Mouse (Mus musculus) kidney, postnatal 4 days (tissue): ENCODE measurements at regions not wholly inside any gene's neighbourhood (a gene's known extent, or its start where the extent isn't known, plus 50 kb on each side); places are given as distances from the start of the nearest gene placed in this dataset.

Experiments used
- DNase-seq, 2 experiments: peaks; one replicate each; pipeline ENCODE4 v3.0.0; 2021; ENCODE audit warnings: mixed read lengths in 2 of 2

- no peak for DNase-seq
These were observed 160.1 kb upstream of the Cttnbp2 start for GRCm38 (mm10) chr6:18674584-18675250.

GRCm38 (mm10) chr6:18677131-18677530, 162.5 kb upstream of the Cttnbp2 start:
- no peak for DNase-seq

- no peak for DNase-seq
These were observed 166.1 kb upstream of the Cttnbp2 start for GRCm38 (mm10) chr6:18680712-18681111.

- peak; percentile 33 to 49 for DNase-seq
These were observed 166.3 kb upstream of the Lsm8 start for GRCm38 (mm10) chr6:18682043-18682442.

- no peak for DNase-seq
These were observed 159.6 kb upstream of the Lsm8 start for GRCm38 (mm10) chr6:18688652-18689348.

- no peak for DNase-seq
These were observed 150.8 kb upstream of the Lsm8 start for GRCm38 (mm10) chr6:18697536-18697935.

GRCm38 (mm10) chr6:18698989-18699728, 149.2 kb upstream of the Lsm8 start:
- no peak for DNase-seq

GRCm38 (mm10) chr6:18699729-18700386, 148.5 kb upstream of the Lsm8 start:
- DNase-seq = no peak

GRCm38 (mm10) chr6:18710763-18711162, 137.6 kb upstream of the Lsm8 start:
- DNase-seq = no peak

GRCm38 (mm10) chr6:18748859-18749258, 99.5 kb upstream of the Lsm8 start:
- no peak for DNase-seq

GRCm38 (mm10) chr6:18764536-18764935, 83.8 kb upstream of the Lsm8 start:
- no peak for DNase-seq

- no peak for DNase-seq
These were observed 53.0 kb upstream of the Lsm8 start for GRCm38 (mm10) chr6:18795390-18795789.

GRCm38 (mm10) chr6:18795847-18796246, 52.5 kb upstream of the Lsm8 start:
- no peak for DNase-seq

- no peak for DNase-seq
These were observed 51.8 kb upstream of the Lsm8 start for GRCm38 (mm10) chr6:18796540-18796939.
